Mouse (Mus musculus): ENCODE data around the gene Mctp1.
"Not testable (repeated sequence)": the region's sequence is repeated elsewhere in the genome, so short reads cannot be mapped to it uniquely, and the experiment has no call there.

Mctp1 gene

DNA sequence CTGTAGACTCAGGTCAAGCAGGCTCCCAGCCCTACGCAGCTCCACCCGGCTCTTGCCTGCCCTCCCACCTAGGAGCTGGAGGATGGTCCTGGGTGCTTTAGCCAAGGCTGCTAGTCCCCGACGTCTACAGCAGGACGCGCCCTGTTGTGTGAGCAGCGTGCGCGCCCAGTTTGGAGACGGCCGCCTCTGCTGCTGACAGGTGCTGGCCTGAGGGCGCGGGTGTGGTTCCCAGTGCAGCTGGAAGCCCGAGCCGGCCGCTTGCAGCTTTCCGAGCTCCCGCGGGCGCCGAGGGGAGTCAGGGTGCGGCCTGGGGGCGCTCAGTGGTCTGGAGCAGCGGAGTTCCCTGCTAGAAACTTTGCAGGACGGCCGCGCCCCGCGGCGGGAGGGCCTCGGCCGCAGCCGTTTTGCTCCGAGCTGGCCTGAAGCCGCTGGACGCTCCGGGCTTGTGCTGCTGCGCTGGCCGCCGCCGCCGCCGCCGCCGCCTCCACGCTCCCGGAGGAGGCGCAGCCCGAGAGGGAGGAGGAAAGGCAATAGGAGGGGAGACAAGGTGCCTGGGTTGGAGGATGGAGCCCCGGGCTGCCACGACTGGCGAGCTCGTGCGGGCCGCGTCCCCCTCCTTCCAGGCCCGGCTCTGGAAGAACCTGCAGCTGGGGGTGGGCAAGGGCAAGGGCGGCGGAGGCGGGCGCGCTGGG is at the start of gene Mctp1:
Gene Mctp1 (plus strand): TSS at position 564 of the 692 bp plus-strand sequence.
- peak; percentile 71 to 79 for DNase-seq

DNA sequence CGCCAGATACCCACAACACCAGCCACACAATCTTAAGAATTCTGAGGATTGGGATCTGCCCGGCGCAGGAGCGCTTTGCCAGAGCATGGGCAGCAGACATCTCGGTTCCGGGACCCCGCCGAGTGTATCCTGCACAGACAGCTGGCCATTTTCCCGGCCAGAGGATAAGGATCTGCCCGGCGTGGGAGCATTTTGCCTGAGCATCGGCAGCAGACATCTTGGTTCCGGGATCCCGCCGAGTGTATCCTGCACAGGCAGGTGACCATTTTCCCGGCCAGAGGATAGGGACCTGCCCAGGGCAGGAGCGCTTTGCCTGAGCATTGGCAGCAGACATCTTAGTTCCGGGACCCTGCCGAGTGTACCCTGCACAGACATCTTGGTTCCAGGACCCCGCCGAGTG is 38.4 kb upstream of the Mctp1 start:
- DNase-seq: peak in 1 of 2 experiments; percentile 8

DNA sequence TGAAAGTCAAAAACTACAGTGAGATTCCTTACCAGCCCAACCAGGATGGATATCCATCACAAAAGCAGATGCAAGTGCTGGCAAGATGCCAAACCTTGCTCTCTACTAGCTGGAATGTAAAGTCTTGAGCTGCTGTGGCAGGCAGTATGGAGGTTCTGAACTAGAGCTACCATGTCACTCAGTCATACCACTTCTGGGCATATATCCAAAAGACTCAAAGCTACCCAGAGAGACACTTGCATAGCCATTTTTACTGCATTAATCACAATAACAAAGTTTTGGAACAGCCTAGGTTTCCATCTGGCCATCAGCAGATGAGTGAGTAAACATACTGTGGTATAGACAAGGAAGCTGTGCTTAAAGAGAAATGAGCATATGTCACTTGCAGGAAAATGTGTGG is 25.6 kb upstream of the Mctp1 start:
- no peak for DNase-seq

DNA sequence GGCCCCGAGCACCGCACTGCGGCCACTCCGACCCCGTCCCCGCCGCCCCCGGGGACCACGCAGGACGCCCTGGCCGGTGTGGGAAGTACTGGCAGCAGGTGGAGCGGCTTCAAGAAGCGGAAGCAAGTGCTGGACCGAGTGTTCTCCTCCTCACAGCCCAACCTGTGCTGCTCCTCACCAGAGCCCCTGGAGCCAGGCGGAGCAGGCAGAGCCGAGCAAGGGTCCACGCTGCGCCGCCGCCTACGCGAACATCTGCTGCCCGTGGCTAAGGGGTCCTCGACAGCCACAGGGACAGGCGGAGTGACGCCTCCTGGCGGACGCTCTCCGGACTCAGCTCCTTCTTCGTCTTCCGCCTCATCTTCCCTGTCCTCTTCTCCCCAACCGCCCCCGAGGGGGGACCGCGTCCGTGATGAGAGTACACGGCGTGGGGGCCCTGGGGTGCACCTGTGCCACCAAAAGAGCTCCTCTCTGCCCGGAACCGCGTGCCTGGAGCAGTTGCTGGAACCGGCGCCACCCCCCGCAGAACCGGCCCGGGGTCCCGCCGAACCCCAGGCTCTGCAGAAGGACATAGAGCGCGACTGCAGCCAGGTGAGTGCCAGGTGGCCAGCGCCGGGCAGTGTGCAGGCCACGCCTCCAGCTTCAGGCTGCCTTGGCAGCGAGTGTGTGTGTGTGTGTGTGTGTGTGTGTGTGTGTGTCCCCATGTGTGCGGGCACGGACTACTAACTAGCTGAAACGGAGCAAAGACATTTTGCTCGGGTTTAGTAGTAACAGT is 515 bp downstream of the Mctp1 start:
- peak; percentile 85 to 88 for DNase-seq

- DNase-seq: no peak
Measured at GRCm38 (mm10) chr13:76388615-76389014, 4.3 kb downstream of the Mctp1 start.

GRCm38 (mm10) chr13:76391920-76392319 is 7.6 kb downstream of the Mctp1 start:
- no peak for DNase-seq

DNA sequence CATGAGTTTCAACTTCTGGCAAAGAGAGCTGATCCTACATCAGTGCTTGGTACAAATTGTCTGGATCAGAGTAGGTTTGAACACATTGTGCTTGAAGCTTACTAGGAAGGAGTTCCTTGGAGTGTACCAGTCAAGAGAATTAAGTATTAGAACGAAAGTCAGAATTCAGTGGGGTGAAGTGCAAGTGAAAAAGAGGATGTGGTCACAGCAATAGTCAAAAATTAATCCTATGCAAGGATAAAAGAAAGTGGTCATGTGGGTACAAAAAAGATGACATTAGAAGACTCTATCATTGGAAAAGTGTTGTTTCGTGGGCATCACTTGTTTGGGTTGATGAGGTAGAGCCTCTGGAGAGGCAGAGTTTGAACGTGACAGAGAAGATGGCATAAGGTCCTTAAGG is 8.8 kb downstream of the Mctp1 start:
- DNase-seq: no peak

DNA sequence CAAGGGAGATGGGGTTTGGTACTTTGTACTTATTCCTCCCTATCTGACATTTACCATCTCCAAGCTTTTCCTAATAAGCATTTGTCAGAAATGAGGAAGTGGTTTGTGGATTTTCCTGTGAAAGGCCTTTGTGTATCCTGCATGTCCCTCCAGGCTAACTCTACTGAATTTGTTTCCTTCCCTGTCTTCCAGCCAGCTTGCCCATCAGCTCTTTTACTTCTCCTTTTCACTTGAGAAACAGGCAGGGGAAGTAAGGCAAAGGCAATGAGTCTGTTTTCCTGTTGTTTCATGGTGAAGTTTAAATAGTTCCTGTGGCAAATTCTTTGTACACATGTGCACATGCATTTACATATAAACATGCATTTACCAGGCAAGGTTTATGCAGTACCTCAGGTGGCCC is 11.6 kb downstream of the Mctp1 start:
- DNase-seq: no peak

DNA sequence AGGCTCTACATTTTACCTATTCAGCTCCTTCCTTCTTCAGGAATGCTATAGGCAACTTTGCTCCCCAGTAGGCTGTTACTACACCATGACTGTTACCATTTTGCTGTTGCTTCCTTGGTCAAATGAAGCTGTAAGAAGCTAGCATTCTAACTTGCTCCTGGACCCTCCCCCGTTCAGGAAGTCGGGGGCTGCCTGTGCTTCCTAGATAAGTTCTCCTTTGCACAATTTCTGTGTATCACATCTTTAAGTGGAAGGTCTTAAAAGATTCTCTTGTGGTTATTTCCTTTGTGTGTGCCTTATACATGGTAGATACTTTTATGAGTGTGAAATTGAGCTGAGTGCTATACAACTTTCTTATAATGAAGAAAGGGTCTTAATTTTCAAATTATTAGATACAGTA is 25.0 kb downstream of the Mctp1 start:
- DNase-seq: no peak

DNA sequence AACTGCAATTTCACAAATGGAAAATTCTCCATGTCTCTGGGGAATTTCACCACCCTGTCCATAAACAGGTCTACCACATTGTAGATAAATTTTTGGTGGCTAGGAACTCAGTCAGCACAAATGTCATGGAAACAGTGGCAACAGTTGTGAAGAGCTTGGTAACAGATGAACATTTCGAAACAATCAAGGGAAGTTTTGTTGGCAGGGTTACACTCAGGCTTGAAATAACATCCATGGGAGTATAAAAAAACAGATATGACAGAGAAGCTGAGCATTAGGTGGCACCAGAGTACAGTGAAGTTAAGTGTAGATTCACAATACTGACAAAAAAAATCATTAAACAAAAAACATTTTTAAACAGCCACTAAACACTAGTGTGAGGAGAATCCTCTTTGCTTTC is 26.3 kb downstream of the Mctp1 start:
- DNase-seq: no peak

DNA sequence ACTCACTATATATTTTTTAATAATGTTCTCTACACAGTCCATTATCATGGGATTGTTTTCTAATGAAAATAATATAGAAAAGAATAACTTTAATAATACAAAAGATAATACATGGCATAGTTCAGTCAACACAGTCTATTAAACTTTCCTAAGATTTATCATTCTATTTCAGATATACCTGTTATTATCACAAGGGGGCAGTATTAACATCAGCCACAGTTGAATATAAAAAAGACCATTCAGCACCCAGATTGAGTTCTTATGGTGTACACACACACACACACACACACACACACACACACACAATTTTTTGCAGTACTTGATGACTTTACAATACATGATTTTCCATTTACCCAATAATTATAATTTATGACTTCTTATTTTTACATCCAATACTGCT is 31.0 kb downstream of the Mctp1 start:
- no peak for DNase-seq

DNA sequence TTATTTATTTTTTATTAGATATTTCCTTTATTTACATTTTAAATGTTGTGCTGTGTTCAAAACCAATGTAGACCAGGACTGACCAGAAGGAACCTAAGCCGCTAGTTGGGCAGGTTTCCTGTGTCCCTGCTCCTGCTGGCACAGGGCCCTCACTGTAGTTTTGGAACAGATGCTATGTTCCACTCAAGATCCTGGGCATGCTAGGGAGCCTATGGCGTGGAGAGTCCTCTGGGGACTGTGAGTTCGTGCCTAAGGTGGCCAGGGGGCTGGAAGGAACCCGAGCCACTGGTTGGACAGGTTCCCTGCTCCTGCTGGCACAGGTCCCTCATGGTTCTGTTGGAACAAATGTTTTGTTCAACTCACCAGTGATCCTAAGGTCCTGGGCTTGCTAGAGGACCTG is 35.8 kb downstream of the Mctp1 start:
- DNase-seq: peak; percentile 81 to 88

GRCm38 (mm10) chr13:76421075-76421474 is 36.7 kb downstream of the Mctp1 start:
- DNase-seq: no peak

- no peak for DNase-seq
Measured at GRCm38 (mm10) chr13:76422124-76422523, 37.8 kb downstream of the Mctp1 start.

GRCm38 (mm10) chr13:76429456-76429855 is 45.1 kb downstream of the Mctp1 start:
- no peak for DNase-seq

DNA sequence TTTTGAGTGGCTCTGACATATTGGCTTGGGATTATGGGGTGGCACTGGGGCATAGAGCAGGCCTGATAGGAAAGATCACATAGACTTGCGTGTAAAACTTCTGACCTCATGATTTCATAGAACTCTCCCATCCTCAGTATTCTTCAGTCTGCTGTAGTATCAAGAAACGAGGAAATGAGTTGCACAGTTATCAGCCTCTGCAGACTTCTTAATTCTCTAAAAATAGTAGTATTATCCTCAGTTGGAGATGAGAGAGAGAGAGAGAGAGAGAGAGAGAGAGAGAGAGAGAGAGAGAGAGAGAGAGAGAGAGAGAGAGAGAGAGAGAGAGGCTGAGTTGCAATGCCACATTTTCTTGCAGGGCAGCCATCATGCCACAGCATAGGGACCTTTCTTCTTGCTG is 45.6 kb downstream of the Mctp1 start:
- DNase-seq: no peak

- DNase-seq: no peak
Measured at GRCm38 (mm10) chr13:76431946-76432345, 47.6 kb downstream of the Mctp1 start.

- DNase-seq: no peak
Measured at GRCm38 (mm10) chr13:76433438-76433837, 49.1 kb downstream of the Mctp1 start.

GRCm38 (mm10) chr13:76436426-76436825 is 52.1 kb downstream of the Mctp1 start:
- DNase-seq: no peak

DNA sequence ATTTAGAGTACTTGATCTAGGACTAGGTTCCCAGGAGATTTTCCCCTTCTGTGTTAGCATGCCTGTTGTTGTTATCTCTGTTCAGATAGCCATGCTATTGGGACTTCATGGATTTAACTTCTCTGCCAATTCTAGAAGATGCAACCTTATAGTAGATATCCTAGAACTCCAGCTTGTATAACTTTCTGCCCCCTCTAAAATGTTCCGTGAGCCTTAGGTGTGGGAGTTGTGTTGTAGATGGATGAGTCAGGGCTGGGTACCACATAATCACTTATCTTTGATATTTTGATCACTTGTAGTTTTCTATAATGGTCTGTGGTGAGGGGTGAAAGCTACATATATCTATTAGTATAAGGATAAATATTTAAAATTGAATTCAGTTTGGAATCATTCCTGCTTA is 54.4 kb downstream of the Mctp1 start:
- DNase-seq: no peak

GRCm38 (mm10) chr13:76446059-76446458 is 61.7 kb downstream of the Mctp1 start:
- DNase-seq: no peak

- no peak for DNase-seq
Measured at GRCm38 (mm10) chr13:76447528-76447927, 63.2 kb downstream of the Mctp1 start.

DNA sequence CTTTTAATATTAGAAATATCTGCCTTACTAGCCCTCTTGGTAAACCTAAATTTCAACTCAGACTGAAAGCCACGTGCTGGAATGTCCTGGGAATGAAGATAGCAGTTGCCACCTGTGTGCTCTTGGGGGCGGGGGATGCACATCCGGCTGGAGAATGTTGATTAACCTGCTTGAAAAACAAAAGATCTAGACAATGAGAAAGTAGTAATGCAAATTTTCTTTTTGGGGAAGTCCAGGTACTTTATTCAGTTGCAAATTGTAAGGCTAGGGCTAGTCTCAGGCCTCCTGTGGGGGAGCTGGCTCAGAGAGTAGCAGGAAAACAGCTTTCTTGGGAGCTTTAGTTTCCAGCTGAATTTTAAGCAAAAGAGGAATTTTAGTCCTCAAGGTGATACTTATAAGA is 67.2 kb downstream of the Mctp1 start:
- DNase-seq: not testable (repeated sequence)

DNA sequence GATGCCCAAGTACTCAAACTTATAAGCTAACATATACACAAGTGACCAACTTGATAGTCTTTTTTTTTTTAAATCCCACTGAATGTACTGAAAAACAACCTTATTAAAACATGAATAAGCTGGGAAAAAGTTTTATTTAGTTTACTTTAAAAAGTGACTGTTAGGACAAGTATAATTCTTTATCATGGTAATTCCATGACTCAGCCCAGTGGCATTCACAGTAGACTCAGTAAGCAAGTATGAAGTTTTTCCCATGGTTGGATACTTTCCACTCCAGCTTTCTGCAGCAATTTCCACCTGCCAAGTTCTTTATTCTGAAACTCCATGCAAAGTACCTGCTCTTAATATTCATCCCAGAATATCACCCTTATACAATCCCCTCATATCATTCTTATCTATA is 97.3 kb downstream of the Mctp1 start:
- DNase-seq: no peak

- no peak for DNase-seq
Measured at GRCm38 (mm10) chr13:76482998-76483397, 98.7 kb downstream of the Mctp1 start.
